Mouse (Mus musculus): ENCODE results near the gene Zfp981.
"Not testable (repeated sequence)": the region's sequence is repeated elsewhere in the genome, so short reads cannot be mapped to it uniquely, and the experiment has no call there.

DNA sequence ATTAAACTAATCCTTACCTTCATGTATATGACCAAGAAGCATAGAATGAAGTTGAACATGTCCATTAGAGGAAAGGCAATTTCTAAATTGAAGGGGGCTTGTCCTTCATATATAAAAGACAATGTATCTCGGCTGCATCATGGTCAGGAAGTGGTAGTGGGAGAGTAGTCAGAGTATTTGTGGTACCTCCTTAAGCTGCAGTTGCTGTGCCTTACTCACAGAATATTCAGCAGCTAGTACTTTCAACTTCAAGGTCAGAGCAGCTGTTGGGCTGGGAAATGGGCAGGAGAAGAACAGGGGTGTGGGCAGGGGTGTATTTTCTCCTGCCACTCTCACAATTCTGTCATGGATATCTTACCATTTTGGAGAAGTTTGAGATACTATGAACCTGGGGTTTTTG, 15.1 kb upstream of the Zfp981 start:
- TF ChIP-seq MYOD1 (IDR thresholded peaks at IDR 0.05; ENCODE audit: control insufficient read depth in 1 of 3, insufficient read length in 2 of 3, low read depth in 2 of 3); POLR2A (IDR thresholded peaks at IDR 0.05; ENCODE audit: insufficient read length, low read depth); POLR2AphosphoS2 (IDR thresholded peaks at IDR 0.05; ENCODE audit: insufficient read length, low read depth); MAX (IDR thresholded peaks at IDR 0.05; ENCODE audit: low read depth); MYOG (IDR thresholded peaks at IDR 0.05; ENCODE audit: control insufficient read depth in 1 of 3, insufficient read depth in 1 of 3, insufficient read length in 2 of 3, low read depth in 2 of 3); TCF3 (IDR thresholded peaks at IDR 0.05; ENCODE audit: insufficient read length, low read depth): not testable (repeated sequence)
